Comparison of ENCODE assay signal across 9 mouse cellular contexts in genomic region chr14:5961102-5961501, GRCm38 (mm10). TPM values are rescaled to one million over a fixed set of nuclear protein-coding genes. Genes with fewer than 3 reads are reported as not detected.
A peak's percentile ranks its signal among the peaks of the same experiment; 100 is the strongest.
DNase-seq lines count a peak whose midpoint lies in the region; ATAC-seq and TF ChIP-seq lines count a peak whose summit lies in the region.
"Not testable (repeated sequence)": the region's sequence is repeated elsewhere in the genome, so short reads cannot be mapped to it uniquely, and the experiment has no call there.
"Had no signal": no experiment of that assay in that cellular context is flagged by ENCODE, and none has a peak within 500 bp of the region (broad histone marks: within the 10 kb centered on the region; RNA-seq: fewer than 3 reads in every experiment).

No protein-coding gene starts in this region.

- TF ChIP-seq POLR2A in lung, adult 2 months (IDR thresholded peaks at IDR 0.05; ENCODE audit: borderline replicate concordance, extremely low read depth, low read depth, low read length); olfactory bulb, adult 2 months (IDR thresholded peaks at IDR 0.05; ENCODE audit: insufficient read depth, low read depth, low read length): not testable (repeated sequence)

- H3K4me1 ChIP-seq in embryonic facial prominence, embryonic 14.5 days (ENCODE audit: control insufficient read depth, insufficient read depth, low read length); hindbrain, embryonic 16.5 days (ENCODE audit: control insufficient read depth, insufficient read depth, low read depth, low read length); lung, adult 2 months (ENCODE audit: control insufficient read depth, insufficient read depth, low read length); olfactory bulb, adult 2 months (ENCODE audit: control insufficient read depth, insufficient read depth, low read length): not testable (repeated sequence)

- not testable (repeated sequence) for H3K36me3 ChIP-seq in embryonic facial prominence, embryonic 14.5 days (ENCODE audit: control insufficient read depth, insufficient read depth, low read length); hindbrain, embryonic 16.5 days (ENCODE audit: control insufficient read depth, insufficient read depth, low read length)

- not testable (repeated sequence) for H3K9me3 ChIP-seq in embryonic facial prominence, embryonic 14.5 days (ENCODE audit: control insufficient read depth, low read length); hindbrain, embryonic 16.5 days (ENCODE audit: control insufficient read depth, low read length)

- peak overlapping the region; percentile 64 for H3K4me2 ChIP-seq in embryonic facial prominence, embryonic 14.5 days (ENCODE audit: low read depth, low read length)
- peak overlapping the region; percentile 56 for H3K4me2 ChIP-seq in hindbrain, embryonic 16.5 days (ENCODE audit: low read length)

- H3K27ac ChIP-seq in embryonic facial prominence, embryonic 14.5 days (replicated peaks; ENCODE audit: low read depth, low read length); hindbrain, embryonic 16.5 days (ENCODE audit: low read depth, low read length); olfactory bulb, adult 2 months (ENCODE audit: insufficient read depth, low read depth, low read length): not testable (repeated sequence)

- 2% methylated on average over 11 of the region's 24 CpGs for WGBS in embryonic facial prominence, embryonic 14.5 days
- WGBS in hindbrain, embryonic 16.5 days: 2% methylated on average over 18 of the region's 24 CpGs
- 3% methylated on average over 23 of the region's 24 CpGs for WGBS in lung, adult 2 months
- 2% methylated on average over 22 of the region's 24 CpGs for WGBS in olfactory bulb, adult 2 months

- not testable (repeated sequence) for H3K27me3 ChIP-seq in embryonic facial prominence, embryonic 14.5 days (replicated peaks; ENCODE audit: control insufficient read depth, insufficient read depth, low read length); hindbrain, embryonic 16.5 days (replicated peaks; ENCODE audit: control insufficient read depth, insufficient read depth, low read length)

- not testable (repeated sequence) for TF ChIP-seq CTCF in lung, adult 2 months (IDR thresholded peaks at IDR 0.05; ENCODE audit: insufficient read depth, low read length); olfactory bulb, adult 2 months (IDR thresholded peaks at IDR 0.05; ENCODE audit: insufficient read depth, low read depth, low read length)

- peak overlapping the region; percentile 39 for H3K4me3 ChIP-seq in embryonic facial prominence, embryonic 14.5 days (ENCODE audit: low read depth, low read length)
- peak overlapping the region; percentile 48 for H3K4me3 ChIP-seq in hindbrain, embryonic 16.5 days (ENCODE audit: low read length)
- peak overlapping the region; percentile 23 for H3K4me3 ChIP-seq in lung, adult 2 months (replicated peaks; ENCODE audit: extremely low read depth, low read depth, low read length)
- H3K4me3 ChIP-seq in olfactory bulb, adult 2 months (ENCODE audit: insufficient read depth, low read depth, low read length): peak overlapping the region; percentile 58

- peak overlapping the region; percentile 37 for H3K9ac ChIP-seq in embryonic facial prominence, embryonic 14.5 days (ENCODE audit: low read depth, low read length)
- H3K9ac ChIP-seq in hindbrain, embryonic 16.5 days (ENCODE audit: low read depth, low read length): peak overlapping the region; percentile 66

- peak; percentile 0 for DNase-seq in brain, adult 2 months (ENCODE audit: low read depth, low spot score)
- DNase-seq in embryonic facial prominence, embryonic 14.5 days (ENCODE audit: low spot score): peak; percentile 0
- peak; percentile 2 for DNase-seq in heart, adult 8-10 months (ENCODE audit: low spot score)
- DNase-seq in layer of hippocampus, postnatal 10 days (ENCODE audit: low spot score in 2 of 2): peak; percentile 3 to 13
- DNase-seq in lung, adult 2 months: peak; percentile 5

- not testable (repeated sequence) for ATAC-seq in embryonic facial prominence, embryonic 14.5 days (ENCODE audit: low read depth)
- 0 out of 2 replicates have a peak, but pooled peaks have one; percentile 68 for ATAC-seq in hindbrain, embryonic 16.5 days

RNA-seq across cellular contexts. Expression of gene Gm3248, which starts 0.4 kb away (rescaled TPM):
- polyA plus RNA-seq in embryonic facial prominence, embryonic 14.5 days (2014; fragmentation: Nextera tagmentation; extraction: Ambion mirVana): 0.36 and 0.63 TPM in 2 replicates
- total RNA-seq in heart, adult 8-10 months (2022): under 1 TPM in 1 of 4 experiments, not detected in 3; 0.28 TPM
- 4.1 and 5.5 TPM in 2 replicates for polyA plus RNA-seq in hindbrain, embryonic 16.5 days (2015; fragmentation: Nextera tagmentation; extraction: Ambion mirVana)
- 1 to 10 TPM; 1.2 to 1.6 TPM for total RNA-seq in layer of hippocampus, postnatal 10 days (2021)
- polyA plus RNA-seq in lung, adult 2 months (2012; rRNA removed): 0.05 TPM in 1 of 2 replicates, not detected in the other
- not detected in 2 replicates for polyA plus RNA-seq in olfactory bulb, adult 2 months (2012; ENCODE audit: insufficient read depth, insufficient read length, low replicate concordance, missing spikeins)
- polyA plus RNA-seq: macrophage, Patski had no signal

RNA-seq across cellular contexts. Expression of gene Gm3453, which starts 17.8 kb away (rescaled TPM):
- polyA plus RNA-seq in embryonic facial prominence, embryonic 14.5 days (2014; fragmentation: Nextera tagmentation; extraction: Ambion mirVana): not detected in 2 replicates
- not detected for total RNA-seq in heart, adult 8-10 months (2022)
- polyA plus RNA-seq in hindbrain, embryonic 16.5 days (2015; fragmentation: Nextera tagmentation; extraction: Ambion mirVana): not detected in 2 replicates
- total RNA-seq in layer of hippocampus, postnatal 10 days (2021): under 1 TPM in 1 of 2 experiments, not detected in 1; 0.39 TPM
- polyA plus RNA-seq in lung, adult 2 months (2012; rRNA removed): not detected in 2 replicates
- not detected in 2 replicates for polyA plus RNA-seq in olfactory bulb, adult 2 months (2012; ENCODE audit: insufficient read depth, insufficient read length, low replicate concordance, missing spikeins)
- polyA plus RNA-seq: macrophage, Patski had no signal
